Mouse (Mus musculus) kidney, postnatal 10 days (tissue): Measurements from ENCODE around the gene Spire2.
"Not testable (repeated sequence)": the region's sequence is repeated elsewhere in the genome, so short reads cannot be mapped to it uniquely, and the experiment has no call there.

Source experiments
- DNase-seq: peaks from one replicate; pipeline ENCODE4 v3.0.0; 2021; ENCODE audit warnings: mixed read lengths

Gene Spire2

GRCm38 (mm10) chr8:123332262-123333090 is at the start of gene Spire2:
Spire2 (plus strand) TSS chr8:123332713.
- DNase-seq: peak; percentile 91

GRCm38 (mm10) chr8:123282994-123283393 is 49.5 kb upstream of the Spire2 start:
- DNase-seq: not testable (repeated sequence)

- DNase-seq: no peak
These were observed 48.5 kb upstream of the Spire2 start for GRCm38 (mm10) chr8:123283991-123284390.

- DNase-seq: no peak
These were observed 48.0 kb upstream of the Spire2 start for GRCm38 (mm10) chr8:123284493-123284892.

GRCm38 (mm10) chr8:123287362-123287761 is 45.2 kb upstream of the Spire2 start:
- no peak for DNase-seq

- DNase-seq: peak; percentile 68
These were observed 42.3 kb upstream of the Spire2 start for GRCm38 (mm10) chr8:123290166-123290565.

GRCm38 (mm10) chr8:123290679-123291078 is 41.8 kb upstream of the Spire2 start:
- DNase-seq: no peak

GRCm38 (mm10) chr8:123291716-123292115 is 40.8 kb upstream of the Spire2 start:
- DNase-seq: no peak

- no peak for DNase-seq
These were observed 40.2 kb upstream of the Spire2 start for GRCm38 (mm10) chr8:123292281-123292680.

- DNase-seq: no peak
These were observed 39.7 kb upstream of the Spire2 start for GRCm38 (mm10) chr8:123292785-123293184.

- no peak for DNase-seq
These were observed 34.2 kb upstream of the Spire2 start for GRCm38 (mm10) chr8:123298301-123298700.

- DNase-seq: no peak
These were observed 23.8 kb upstream of the Spire2 start for GRCm38 (mm10) chr8:123308738-123309137.

GRCm38 (mm10) chr8:123317781-123318466 is 14.6 kb upstream of the Spire2 start:
- no peak for DNase-seq

- DNase-seq: peak; percentile 97
These were observed 14.0 kb upstream of the Spire2 start, which contains the start of gene Fanca for GRCm38 (mm10) chr8:123318467-123318911. Fanca (minus strand) TSS chr8:123318576.

- peak; percentile 69 for DNase-seq
These were observed 12.9 kb upstream of the Spire2 start for GRCm38 (mm10) chr8:123319522-123320164.

GRCm38 (mm10) chr8:123328552-123328951 is 4.0 kb upstream of the Spire2 start:
- DNase-seq: no peak

GRCm38 (mm10) chr8:123329350-123329749 is 3.2 kb upstream of the Spire2 start:
- DNase-seq: no peak

GRCm38 (mm10) chr8:123329961-123330360 is 2.6 kb upstream of the Spire2 start:
- DNase-seq: no peak

GRCm38 (mm10) chr8:123330701-123331100 is 1.8 kb upstream of the Spire2 start:
- DNase-seq: no peak

- no peak for DNase-seq
These were observed 1.2 kb upstream of the Spire2 start for GRCm38 (mm10) chr8:123331301-123331700.

- no peak for DNase-seq
These were observed 703 bp upstream of the Spire2 start for GRCm38 (mm10) chr8:123331810-123332209.

GRCm38 (mm10) chr8:123333091-123333587 is 626 bp downstream of the Spire2 start:
- DNase-seq: no peak

GRCm38 (mm10) chr8:123333864-123334263 is 1.4 kb downstream of the Spire2 start:
- DNase-seq: no peak
